Mouse (Mus musculus) heart, adult 2 months (tissue): ENCODE results near the gene Krt36. TPM values are rescaled to one million over a fixed set of nuclear protein-coding genes. Genes with fewer than 3 reads are reported as not detected.

Experiments used
- DNase-seq, 2 experiments: peaks; one replicate each; pipeline ENCODE4 v3.0.0; 2021
- H3K27ac ChIP-seq: fragments of 200-600 bp; 2 replicates; pipeline ENCODE4 v1.8.1; 2022
- H3K27me3 ChIP-seq: fragments of 200-500 bp; 2 replicates; pipeline ENCODE4 v1.6.1; 2012; ENCODE audit warnings: mild to moderate bottlenecking, low read length, inconsistent platforms, mixed read lengths; ENCODE audit not compliant: control insufficient read depth, insufficient read depth
- H3K36me3 ChIP-seq: fragments of 200-500 bp; 2 replicates; pipeline ENCODE4 v1.6.1; 2012; ENCODE audit warnings: low read length, inconsistent platforms; ENCODE audit not compliant: control insufficient read depth, insufficient read depth
- H3K4me1 ChIP-seq: fragments of 200-500 bp; 2 replicates; pipeline ENCODE4 v1.6.1; 2011; ENCODE audit warnings: low read length; ENCODE audit not compliant: control insufficient read depth, insufficient read depth
- H3K4me3 ChIP-seq: fragments of 200-600 bp; 2 replicates; pipeline ENCODE4 v1.8.1; 2022
- H3K79me2 ChIP-seq: fragments of 200-500 bp; replicated peaks from 2 replicates; pipeline ENCODE4 v1.6.1; 2012; ENCODE audit warnings: mild to moderate bottlenecking, inconsistent platforms, low read length, moderate library complexity, mixed read lengths; ENCODE audit not compliant: control insufficient read depth, insufficient read depth
- H3K9ac ChIP-seq: fragments of 200-500 bp; 2 replicates; pipeline ENCODE4 v1.6.1; 2012; ENCODE audit warnings: low read depth, mild to moderate bottlenecking, control low read depth, inconsistent platforms, low read length, mixed read lengths
- CTCF ChIP-seq: fragments of 200-600 bp; IDR thresholded peaks from 2 replicates; pipeline ENCODE4 v1.8.1; 2022; ENCODE audit warnings: antibody characterized with exemption, mild to moderate bottlenecking, moderate library complexity
- EP300 ChIP-seq: fragments of 200-500 bp; IDR thresholded peaks from 2 replicates; pipeline ENCODE4 v1.6.1; 2011; ENCODE audit warnings: low read depth, low read length, control low read depth; ENCODE audit not compliant: insufficient read depth
- POLR2A ChIP-seq: fragments of 200-500 bp; IDR thresholded peaks from 2 replicates; pipeline ENCODE4 v1.6.1; 2011; ENCODE audit warnings: mild to moderate bottlenecking, low read depth, low read length, control low read depth; ENCODE audit not compliant: insufficient read depth
- WGBS: fragments of 180-500 bp; shearing (Covaris S2); methylation state at CpG from one replicate; pipeline ENCODE4 v1.1.7; 2018; 5-methylcytosine and 5-hydroxymethylcytosine counted together
- intact Hi-C: fragments of 180-260 bp; cut with DNase I; formaldehyde crosslinking; loops from one replicate; pipeline ENCODE4 v1.15.1; 2025
- polyA plus RNA-seq: library from polyadenylated mRNA; depleted of rRNA; stranded (reverse); fragments of >200 nt; gene quantifications from 2 replicates; pipeline ENCODE4 v1.2.3, GENCODE M21; 2012
- total RNA-seq, 2 experiments: library from RNA; stranded (reverse); gene quantifications; 2 replicates each; pipeline ENCODE4 v1.2.3; 2021

Gene Krt36
- total and polyA plus RNA-seq, 3 experiments, result not detected

DNA sequence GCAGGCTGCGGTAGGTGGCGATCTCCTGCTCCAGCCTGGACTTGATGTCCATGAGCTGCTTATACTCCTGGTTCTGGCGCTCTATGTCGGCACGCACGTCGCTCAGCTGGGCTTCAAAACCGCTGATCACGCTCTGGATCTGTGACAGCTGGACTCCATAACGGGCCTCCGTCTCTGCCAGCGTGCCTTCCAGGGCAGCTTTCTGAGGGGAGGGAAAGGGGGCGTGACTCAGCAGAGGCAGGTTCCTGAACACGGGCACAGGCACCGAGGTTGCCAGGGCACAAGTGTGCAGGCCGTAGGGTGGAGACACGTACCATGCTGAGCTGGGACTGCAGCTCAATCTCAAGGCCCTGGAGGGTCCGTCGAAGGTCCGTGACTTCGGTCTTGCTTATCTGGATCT lies 35.5 kb upstream of the Krt36 start:
- TF ChIP-seq EP300 (no peak), CTCF (no peak), POLR2A (no peak)
- intact Hi-C loops, result no loop called here

DNA sequence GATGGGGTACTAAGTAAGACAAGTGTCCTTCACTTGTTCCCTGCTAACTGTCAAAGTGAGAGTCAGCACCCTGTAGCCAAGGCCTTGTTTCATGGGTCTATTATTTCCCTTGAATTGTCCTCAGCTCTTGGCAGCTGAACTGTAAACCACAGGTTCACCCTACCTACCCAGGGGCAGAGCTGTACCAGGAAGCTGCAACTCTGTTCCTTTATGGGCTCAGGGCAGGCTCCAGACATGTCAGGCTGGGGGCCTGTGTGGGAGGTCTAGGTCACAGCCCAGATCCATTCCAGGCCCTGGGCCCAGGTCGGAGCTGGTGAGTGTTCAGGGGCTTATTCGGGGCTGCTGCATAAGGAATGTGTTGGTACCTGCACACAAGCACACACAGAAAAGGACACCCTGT lies 34.0 kb upstream of the Krt36 start:
- WGBS, result 72% methylated on average over 2 of the region's 2 CpGs

More for the DNA sequence above, 35.5 kb upstream of the Krt36 start:
- WGBS, result 81% methylated on average over 21 of the region's 21 CpGs
- no peak for DNase-seq
- no peak overlapping the region for H3K4me3 ChIP-seq
- no peaks in the 10 kb centered on the region for H3K36me3 ChIP-seq
- no peaks in the 10 kb centered on the region; the same call in 1 of the 2 replicates for H3K4me1 ChIP-seq
- H3K79me2 ChIP-seq, result no peaks in the 10 kb centered on the region
- no peak overlapping the region for H3K27ac ChIP-seq
- H3K27me3 ChIP-seq, result peaks cover 3% of the 10 kb centered on the region; the same call in 1 of the 2 replicates
- no peak overlapping the region for H3K9ac ChIP-seq

DNA sequence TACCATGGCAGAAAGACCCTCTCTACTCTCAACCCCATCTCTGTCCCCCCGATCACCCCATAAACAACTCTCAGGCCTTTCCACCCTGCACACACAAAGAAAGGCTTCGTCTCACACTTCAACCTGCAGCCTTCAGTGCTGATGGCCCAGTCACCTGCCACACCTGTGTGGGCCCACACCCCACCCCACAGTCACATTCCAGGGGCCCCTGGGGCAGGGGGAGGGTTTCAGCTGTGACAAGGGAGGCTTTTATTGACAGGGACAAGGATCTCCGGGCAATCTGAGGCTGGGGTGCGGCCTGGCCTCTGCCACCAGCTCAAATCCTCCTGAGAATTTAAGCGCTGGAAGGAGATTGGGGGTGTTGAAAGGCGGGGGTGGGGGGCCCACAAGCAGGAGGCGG lies 33.4 kb upstream of the Krt36 start:
- WGBS, result 78% methylated on average over 7 of the region's 7 CpGs
- DNase-seq, result no peak
- Histone ChIP-seq H3K36me3 (no peaks in the 10 kb centered on the region), H3K79me2 (no peaks in the 10 kb centered on the region), H3K27me3 (no peaks in the 10 kb centered on the region), H3K9ac (no peak overlapping the region), H3K4me1 (no peaks in the 10 kb centered on the region), H3K4me3 (no peak overlapping the region), H3K27ac (no peak overlapping the region)
- intact Hi-C loops, result no loop called here
- no peak for TF ChIP-seq POLR2A
- no peak for TF ChIP-seq CTCF
- TF ChIP-seq EP300, result no peak

More for the DNA sequence above, 34.0 kb upstream of the Krt36 start:
- intact Hi-C loops, result no loop called here
- H3K27ac ChIP-seq, result no peak overlapping the region
- no peak overlapping the region for H3K4me3 ChIP-seq
- H3K36me3 ChIP-seq, result no peaks in the 10 kb centered on the region
- TF ChIP-seq POLR2A, result no peak
- no peak for TF ChIP-seq EP300
- TF ChIP-seq CTCF, result no peak
- no peak for DNase-seq
- H3K9ac ChIP-seq, result no peak overlapping the region
- H3K4me1 ChIP-seq, result no peaks in the 10 kb centered on the region
- H3K79me2 ChIP-seq, result no peaks in the 10 kb centered on the region
- no peaks in the 10 kb centered on the region for H3K27me3 ChIP-seq

DNA sequence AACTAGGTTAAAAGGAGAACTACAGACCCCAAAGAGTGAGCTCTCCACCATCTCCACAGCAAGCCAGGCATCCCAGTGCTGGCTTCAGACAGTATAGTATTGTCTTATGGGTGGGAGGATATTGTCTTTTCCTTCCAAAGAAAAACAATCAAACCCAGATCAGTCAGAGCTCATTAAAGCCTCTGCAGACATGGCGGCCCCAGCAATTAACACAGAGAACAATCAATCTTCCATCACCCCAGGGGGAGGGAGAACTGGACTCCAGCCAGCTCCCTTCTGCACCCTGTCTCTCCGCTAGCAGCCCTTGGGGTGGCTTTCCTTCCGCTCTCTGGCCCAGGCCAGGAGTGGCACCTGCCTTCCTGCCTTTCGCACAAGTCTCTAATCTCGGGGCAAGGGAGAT lies 32.3 kb upstream of the Krt36 start:
- TF ChIP-seq POLR2A (no peak), CTCF (no peak), EP300 (no peak)
- intact Hi-C loops, result no loop called here
- Histone ChIP-seq H3K27me3 (no peaks in the 10 kb centered on the region), H3K79me2 (no peaks in the 10 kb centered on the region), H3K27ac (no peak overlapping the region), H3K4me1 (no peaks in the 10 kb centered on the region), H3K9ac (no peak overlapping the region), H3K4me3 (no peak overlapping the region), H3K36me3 (no peaks in the 10 kb centered on the region)
- 50% methylated on average over 5 of the region's 5 CpGs for WGBS
- DNase-seq, result no peak

DNA sequence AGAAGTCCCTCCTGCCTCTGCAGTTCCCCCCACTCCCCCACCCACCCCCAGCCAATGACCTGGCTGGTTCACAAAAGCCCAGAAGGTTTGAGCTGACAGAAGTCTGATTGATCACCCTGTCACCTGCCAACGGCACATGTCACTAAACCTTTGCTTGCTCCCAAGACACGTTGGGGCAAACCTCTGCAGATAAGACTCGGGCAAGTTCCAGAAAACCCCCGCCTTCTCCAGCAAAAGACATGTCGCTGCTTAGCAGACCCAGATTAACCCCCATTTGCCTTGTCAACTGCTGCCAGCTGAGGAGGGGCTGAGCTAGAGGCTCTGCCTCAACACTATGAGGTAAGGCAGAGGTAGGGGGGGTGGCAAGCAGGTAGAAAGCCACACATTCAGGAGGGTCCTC lies 31.1 kb upstream of the Krt36 start:
- Histone ChIP-seq H3K4me3 (no peak overlapping the region), H3K4me1 (no peaks in the 10 kb centered on the region), H3K27ac (no peak overlapping the region), H3K79me2 (no peaks in the 10 kb centered on the region), H3K36me3 (no peaks in the 10 kb centered on the region), H3K9ac (no peak overlapping the region), H3K27me3 (no peaks in the 10 kb centered on the region)
- 37% methylated on average over 5 of the region's 5 CpGs for WGBS
- DNase-seq, result no peak
- TF ChIP-seq EP300 (no peak), CTCF (no peak), POLR2A (no peak)
- intact Hi-C loops, result no loop called here

DNA sequence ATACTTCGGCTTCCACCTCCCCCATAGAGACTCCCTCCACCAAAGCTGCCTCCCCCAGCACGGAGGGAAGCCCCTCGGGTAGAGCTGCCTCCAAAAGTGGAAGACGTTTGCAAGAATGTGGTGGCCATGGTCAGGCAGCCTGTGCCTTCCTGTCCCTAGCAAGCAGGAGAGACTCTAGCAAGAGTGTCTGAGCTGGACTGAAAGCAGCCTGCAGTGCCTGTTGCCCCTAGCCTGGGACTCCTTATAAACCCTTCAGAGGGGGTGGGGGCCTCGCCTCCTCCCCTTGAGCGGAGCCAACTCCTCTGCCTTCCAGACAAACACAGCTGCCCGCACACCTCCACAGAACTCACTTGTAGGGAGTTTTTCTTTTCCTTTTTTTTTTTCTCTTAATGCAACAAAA lies 30.3 kb upstream of the Krt36 start, which contains the start of gene Krt15:
Gene Krt15 (minus strand): TSS at position 198 of the 400 bp plus-strand sequence.
- intact Hi-C loops, result no loop called here
- TF ChIP-seq EP300 (no peak), CTCF (no peak), POLR2A (no peak)
- 63% methylated on average over 7 of the region's 7 CpGs for WGBS
- H3K9ac ChIP-seq, result no peak within 1 kb of the TSS
- H3K27ac ChIP-seq, result no peak within 1 kb of the TSS
- no peaks in the 10 kb centered on the region for H3K36me3 ChIP-seq
- no peaks in the 10 kb centered on the region for H3K79me2 ChIP-seq
- no peaks in the 10 kb centered on the region for H3K27me3 ChIP-seq
- no peak within 1 kb of the TSS for H3K4me3 ChIP-seq
- no peaks in the 10 kb centered on the region for H3K4me1 ChIP-seq
- DNase-seq, result no peak
